Mouse (Mus musculus) heart, adult 18-20 months (tissue): ENCODE measurements at regions not wholly inside any gene's neighbourhood (a gene's known extent, or its start where the extent isn't known, plus 50 kb on each side); places are given as distances from the start of the nearest gene placed in this dataset.
A peak's percentile ranks its signal among the peaks of the same experiment; 100 is the strongest.
"Not testable (repeated sequence)": the region's sequence is repeated elsewhere in the genome, so short reads cannot be mapped to it uniquely, and the experiment has no call there.

Source experiments
- DNase-seq, 2 experiments: peaks; one replicate each; pipeline ENCODE4 v3.0.0; 2021 to 2022; ENCODE audit warnings: mixed read lengths in 1 of 2

DNA sequence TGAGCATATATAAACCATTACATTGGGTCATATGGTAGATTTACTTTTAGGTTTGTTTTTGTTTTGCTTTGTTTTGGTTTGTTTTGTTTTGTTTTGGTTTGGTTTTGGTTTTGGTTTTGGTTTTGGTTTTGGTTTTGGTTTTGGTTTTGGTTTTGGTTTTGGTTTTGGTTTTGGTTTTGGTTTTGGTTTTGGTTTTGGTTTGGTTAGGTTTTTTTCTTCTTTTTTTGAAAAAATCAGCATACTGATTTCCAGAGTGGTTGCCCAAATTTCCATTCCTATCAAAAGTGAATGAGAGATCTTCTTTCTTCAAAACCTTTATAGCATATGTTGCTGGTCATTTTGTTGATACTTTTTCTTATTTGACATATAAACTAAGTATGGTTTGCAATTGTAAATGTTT is 444.0 kb downstream of the Arl4a start:
- DNase-seq: not testable (repeated sequence)

GRCm38 (mm10) chr12:39587204-39587909 is 450.5 kb downstream of the Arl4a start:
- DNase-seq: no peak

DNA sequence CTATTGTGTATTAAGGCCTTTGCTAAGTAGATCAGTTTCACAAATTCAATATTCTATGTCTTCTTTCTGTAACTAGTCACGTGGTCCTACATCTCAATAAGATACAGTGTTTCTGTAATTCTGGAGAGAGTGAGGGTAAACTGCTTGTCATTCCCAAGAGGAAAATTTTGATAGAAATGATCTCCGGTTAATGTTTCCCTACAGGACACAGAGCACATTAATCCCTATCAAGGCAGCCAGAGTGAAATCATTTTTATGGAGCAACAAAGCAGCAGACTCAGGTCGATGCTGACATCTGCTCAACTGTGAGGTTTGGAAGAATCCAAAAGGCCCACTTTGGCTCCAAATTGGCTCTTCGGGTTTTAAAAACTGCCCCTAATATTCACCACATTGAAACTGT is 451.7 kb downstream of the Arl4a start:
- DNase-seq: no peak

- no peak for DNase-seq
Observed at GRCm38 (mm10) chr12:39577610-39578009, 460.2 kb downstream of the Arl4a start.

GRCm38 (mm10) chr12:39572802-39573201 is 465.0 kb downstream of the Arl4a start:
- DNase-seq: no peak

DNA sequence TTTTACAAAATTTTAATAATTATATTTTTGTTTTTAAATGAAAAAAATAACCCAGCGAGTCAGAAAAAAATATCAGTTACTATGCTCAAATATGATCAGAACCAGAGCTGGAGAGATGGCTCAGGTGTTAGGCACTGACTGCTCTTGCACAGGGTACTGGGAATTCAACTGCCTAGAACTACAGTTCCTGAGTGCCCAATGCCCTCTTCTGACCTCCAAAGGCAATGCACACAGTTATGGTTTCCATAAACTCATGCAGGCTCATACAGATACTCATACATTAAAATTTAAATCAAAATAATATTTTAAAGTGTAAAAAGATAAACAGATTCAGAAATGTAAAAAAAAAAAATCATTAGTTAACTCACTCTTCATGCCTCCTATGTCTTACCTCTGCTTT is 465.7 kb downstream of the Arl4a start:
- DNase-seq: no peak

GRCm38 (mm10) chr12:39560734-39561446 is 476.9 kb downstream of the Arl4a start:
- DNase-seq: peak in 1 of 2 experiments; percentile 2

DNA sequence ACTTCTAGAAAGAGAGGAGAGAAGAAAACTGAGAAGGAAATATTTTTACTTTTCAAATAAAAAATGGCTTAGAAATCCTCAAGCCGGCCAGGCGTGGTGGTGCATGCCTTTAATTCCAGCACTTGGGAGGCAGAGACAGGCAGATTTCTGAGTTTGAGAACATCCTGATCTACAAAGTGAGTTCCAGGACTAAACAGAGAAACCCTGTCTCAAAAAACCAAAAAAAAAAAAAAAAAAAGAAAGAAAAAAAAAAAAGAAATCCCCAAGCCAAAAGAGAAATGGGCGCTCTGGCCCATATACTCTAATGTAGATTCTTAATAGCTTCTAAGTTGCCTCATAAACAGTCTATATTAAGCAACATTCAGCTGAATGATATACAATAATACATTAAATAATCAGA is 479.3 kb downstream of the Arl4a start:
- no peak for DNase-seq

DNA sequence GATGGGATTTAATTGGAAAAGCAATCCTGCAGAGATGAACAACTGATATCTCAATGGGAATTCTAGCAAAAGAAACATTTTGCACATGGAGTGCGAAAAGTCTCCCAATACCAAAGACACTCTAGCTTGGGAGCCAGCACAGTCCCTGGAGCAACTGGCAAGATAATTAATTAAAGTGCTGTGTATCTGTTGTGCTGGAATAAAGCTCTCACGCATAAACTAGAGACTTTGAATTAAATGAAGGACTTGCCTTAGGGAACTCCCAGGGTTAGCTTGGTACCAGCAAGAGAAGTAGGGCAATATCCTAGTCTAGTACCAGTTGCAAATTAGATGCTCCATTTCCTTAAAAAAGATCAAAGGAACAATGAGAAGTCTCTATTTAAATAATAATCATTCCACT is 501.5 kb downstream of the Arl4a start:
- DNase-seq: no peak

GRCm38 (mm10) chr12:39528121-39528520 is 509.7 kb downstream of the Arl4a start:
- no peak for DNase-seq

- DNase-seq: no peak
Observed at GRCm38 (mm10) chr12:39527216-39527600, 510.6 kb downstream of the Arl4a start.

GRCm38 (mm10) chr12:39526535-39527215 is 511.1 kb downstream of the Arl4a start:
- DNase-seq: no peak

DNA sequence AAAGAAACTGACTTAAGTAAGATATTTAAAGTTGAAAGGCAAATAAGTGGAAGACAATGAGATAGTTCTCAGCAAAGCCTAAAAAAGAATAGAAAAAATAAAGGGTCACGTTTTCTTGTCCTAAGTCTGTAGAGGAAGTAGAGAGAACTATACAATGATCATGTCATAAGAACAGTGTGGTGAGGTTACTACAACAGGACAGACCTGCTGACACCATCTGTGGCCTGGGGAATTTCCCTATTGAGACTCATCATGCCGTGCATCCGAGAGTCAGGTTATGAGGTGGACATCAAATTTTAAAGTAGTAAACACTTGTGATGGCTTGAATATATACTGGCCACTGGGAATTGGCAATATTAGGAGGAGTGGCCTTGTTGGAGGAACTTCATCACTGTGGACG is 522.1 kb downstream of the Arl4a start:
- no peak for DNase-seq

DNA sequence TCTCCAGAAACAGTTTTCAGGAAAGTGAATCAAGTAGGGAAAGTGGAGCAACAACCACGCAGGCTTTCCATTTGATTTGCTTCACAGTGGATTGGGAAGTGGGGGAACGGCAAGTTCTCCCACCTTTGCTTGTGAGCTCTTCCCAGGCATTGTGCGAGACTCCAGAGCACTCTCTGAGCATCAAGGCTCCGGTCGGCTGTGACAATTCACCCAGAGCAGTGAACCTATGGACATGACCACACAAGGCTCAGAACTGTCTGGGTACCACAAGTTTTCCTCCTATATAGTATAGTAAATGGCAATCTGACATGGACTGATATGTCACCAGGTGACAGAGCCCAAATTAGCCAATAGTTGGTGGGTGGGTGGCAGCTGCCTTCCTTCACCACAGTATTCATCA is 527.0 kb downstream of the Arl4a start:
- no peak for DNase-seq

DNA sequence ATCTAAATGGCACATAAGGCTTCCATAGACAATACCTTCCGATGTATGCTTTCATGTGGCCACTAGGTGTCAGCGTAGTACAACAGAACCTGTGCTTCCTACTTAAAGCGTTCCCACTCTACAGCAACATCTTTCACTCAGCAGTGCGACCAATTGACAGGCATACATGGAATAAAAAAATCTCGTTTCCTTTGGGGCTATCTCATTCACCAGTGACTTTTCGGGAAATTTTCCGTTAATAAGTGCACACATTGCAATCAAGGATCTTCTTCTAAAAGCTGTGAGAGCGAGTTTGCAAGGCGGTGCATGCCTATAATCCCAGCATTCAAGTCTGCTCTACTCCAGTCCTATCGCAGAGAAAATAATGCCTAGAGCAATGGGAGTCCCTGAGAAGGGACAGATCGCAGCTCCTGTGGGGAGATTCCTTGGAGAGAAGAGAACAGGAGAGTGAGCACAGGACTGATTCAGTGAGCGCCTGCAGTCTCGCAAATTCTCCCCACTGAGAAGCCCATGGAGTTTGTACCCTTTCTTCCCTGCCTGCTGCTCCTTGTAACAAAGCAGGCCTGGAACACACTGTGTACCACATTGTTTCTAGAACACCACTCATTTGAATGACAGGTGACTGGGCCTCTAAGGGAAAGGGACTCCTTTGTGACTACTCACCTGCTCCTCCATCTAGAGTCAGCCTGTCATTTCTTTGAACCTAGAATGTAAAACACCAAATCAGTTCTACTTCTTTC is 527.6 kb downstream of the Arl4a start:
- peak; percentile 55 to 75 for DNase-seq

DNA sequence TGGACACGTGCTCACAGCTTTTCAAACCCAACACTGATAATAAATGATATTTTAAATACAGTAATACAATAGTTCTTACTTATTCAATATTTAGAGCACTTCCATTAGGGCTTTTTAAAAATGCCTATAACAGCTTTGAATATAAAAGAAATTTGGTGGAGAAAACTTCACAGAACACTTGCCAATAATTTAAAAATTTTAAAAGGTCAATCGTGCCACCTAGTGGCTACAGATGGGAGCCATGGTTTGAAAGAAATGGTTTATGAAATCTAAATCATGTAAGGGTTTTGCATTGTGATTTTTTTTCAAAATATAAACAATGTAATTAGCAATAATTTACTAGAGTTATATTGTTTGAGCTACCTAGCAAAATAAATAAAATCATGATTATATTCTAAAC is 541.6 kb downstream of the Arl4a start:
- peak in 1 of 2 experiments; percentile 39 for DNase-seq

- DNase-seq: peak in 1 of 2 experiments; percentile 10
Observed at GRCm38 (mm10) chr12:39493578-39494218, 544.1 kb downstream of the Arl4a start.

DNA sequence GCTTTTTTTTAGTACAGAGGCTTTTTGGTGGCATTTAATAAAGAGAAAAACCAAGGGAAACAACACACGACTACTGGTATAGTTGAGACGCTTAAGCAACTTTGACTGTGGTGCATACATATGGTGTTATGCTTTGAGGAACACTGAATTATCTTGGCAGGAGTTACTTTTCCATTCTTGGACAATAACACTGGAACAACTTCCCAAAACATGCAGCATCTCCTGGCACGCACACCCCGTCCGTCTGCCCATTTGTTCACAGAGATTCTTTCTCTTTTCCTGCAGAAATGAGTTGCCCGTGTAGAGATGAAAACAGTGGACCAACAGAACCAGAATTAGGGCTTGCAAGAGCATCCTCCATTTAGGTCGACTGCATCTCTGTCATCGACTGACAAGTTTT is 544.7 kb downstream of the Arl4a start:
- DNase-seq: no peak

DNA sequence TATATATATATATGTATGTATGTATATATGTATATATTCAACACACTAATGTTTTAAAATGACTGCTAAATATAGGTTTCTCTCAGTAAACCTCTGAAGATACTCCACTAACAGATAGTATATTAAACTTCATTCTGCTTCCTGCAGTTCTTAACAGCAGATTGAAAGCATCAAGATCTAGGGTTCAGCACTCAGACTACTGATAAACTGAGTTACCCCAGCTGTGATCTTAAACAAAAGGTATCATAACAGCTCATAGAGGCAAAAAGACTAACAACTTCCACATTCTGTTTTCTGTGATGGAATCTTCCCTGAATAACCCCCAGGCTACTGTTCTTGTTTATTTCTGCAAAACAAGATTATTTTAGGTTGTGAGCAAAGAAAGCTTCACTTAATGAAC is 564.8 kb downstream of the Arl4a start:
- no peak for DNase-seq
